Mouse (Mus musculus) E14TG2a.4 (cell line): Measurements from ENCODE around the gene Gria1.

Experiments used
- CTCF ChIP-seq: conservative IDR thresholded peaks from 2 replicates; pipeline ENCODE4 v1.5.1; 2014; ENCODE audit warnings: low read length
- NANOG ChIP-seq: IDR thresholded peaks from 2 replicates; pipeline ENCODE4 v1.6.1; 2014; ENCODE audit warnings: borderline replicate concordance, low read length, mixed read lengths

- TF ChIP-seq CTCF: no peak
- TF ChIP-seq NANOG: no peak
These were observed 238.9 kb downstream of the Gria1 start for GRCm38 (mm10) chr11:57250129-57250528.
